Mouse (Mus musculus) neutrophil, adult 5-6 weeks (primary cell): ENCODE results near the gene Rbmy. TPM values are rescaled to one million over a fixed set of nuclear protein-coding genes. Genes with fewer than 3 reads are reported as not detected.
"Not testable (repeated sequence)": the region's sequence is repeated elsewhere in the genome, so short reads cannot be mapped to it uniquely, and the experiment has no call there.

Experiments used
- ATAC-seq: fragments of 151-379, 151-347 bp; 2 replicates; pipeline ENCODE4 v1.8.0; 2017; ENCODE audit warnings: mild to moderate bottlenecking, moderate TSS enrichment; ENCODE audit not compliant: insufficient number of reproducible peaks, poor library complexity, low FRiP score, severe bottlenecking; ENCODE audit errors: extremely low read depth
- total RNA-seq: library from RNA; stranded (forward); fragments of 200-1000 nt; gene quantifications from 2 replicates; pipeline ENCODE4 v1.2.3, GENCODE M21; 2017

Gene Rbmy
- total RNA-seq, result not detected in 2 replicates

DNA sequence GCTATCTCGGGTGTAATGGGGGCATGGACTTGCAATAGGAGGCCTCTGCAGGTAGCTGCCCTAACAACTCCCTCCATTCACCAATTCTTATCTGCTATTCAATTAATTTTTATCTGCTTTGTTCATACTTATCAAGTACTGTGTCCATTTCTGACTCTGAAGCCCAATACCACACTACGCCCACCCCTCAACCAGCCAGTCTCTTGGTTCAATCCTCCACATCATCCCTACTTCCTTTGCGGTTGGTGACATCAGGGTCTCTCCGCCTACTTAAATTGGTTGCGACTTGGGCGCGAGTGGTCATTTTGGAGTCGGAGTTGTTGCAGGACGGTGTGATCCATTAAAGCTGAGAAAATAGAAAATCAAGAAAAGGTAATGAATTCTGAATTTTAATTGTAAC, at the start of gene Rbmy, which contains the start of gene Gm10256:
Gene Rbmy, plus strand, starts transcription at position 301 of the 400 bp plus-strand sequence.
Gene Gm10256, plus strand, starts transcription at position 320 of the 400 bp plus-strand sequence.
- not testable (repeated sequence) for ATAC-seq

DNA sequence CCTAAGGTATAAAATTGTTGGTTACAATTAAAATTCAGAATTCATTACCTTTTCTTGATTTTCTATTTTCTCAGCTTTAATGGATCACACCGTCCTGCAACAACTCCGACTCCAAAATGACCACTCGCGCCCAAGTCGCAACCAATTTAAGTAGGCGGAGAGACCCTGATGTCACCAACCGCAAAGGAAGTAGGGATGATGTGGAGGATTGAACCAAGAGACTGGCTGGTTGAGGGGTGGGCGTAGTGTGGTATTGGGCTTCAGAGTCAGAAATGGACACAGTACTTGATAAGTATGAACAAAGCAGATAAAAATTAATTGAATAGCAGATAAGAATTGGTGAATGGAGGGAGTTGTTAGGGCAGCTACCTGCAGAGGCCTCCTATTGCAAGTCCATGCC, 34.4 kb upstream of the Rbmy start, which contains the start of gene Gm4064:
Gene Gm4064, minus strand, starts transcription at position 101 of the 400 bp plus-strand sequence.
- ATAC-seq, result not testable (repeated sequence)

Other genes with a start within 250 kb of the Rbmy start
- not detected in 2 replicates for gene H2al2c, start 231.6 kb upstream of the Rbmy start, total RNA-seq
- not detected in 2 replicates for gene Sry, start 167.0 kb upstream of the Rbmy start, total RNA-seq
- gene H2al2b, start 110.0 kb upstream of the Rbmy start, total RNA-seq, result not detected in 2 replicates
- not detected in 2 replicates for gene Gm4064, start 34.5 kb upstream of the Rbmy start, total RNA-seq
- gene Gm10256, start within 50 bp of the Rbmy start, total RNA-seq, result not detected in 2 replicates
- gene Gm10352, start 70.3 kb downstream of the Rbmy start, total RNA-seq, result not detected in 2 replicates
- not detected in 2 replicates for gene Gm29289, start 101.9 kb downstream of the Rbmy start, total RNA-seq